Mouse (Mus musculus) forebrain, embryonic 10.5 days (tissue): ENCODE data around the gene Wdr76. TPM values are rescaled to one million over a fixed set of nuclear protein-coding genes. Genes with fewer than 3 reads are reported as not detected.

Experiments
- DNase-seq: peaks from one replicate; pipeline ENCODE4 v3.0.0-alpha.2; 2017; ENCODE audit warnings: low spot score; ENCODE audit errors: extremely low spot score
- H3K27ac ChIP-seq: fragments of 300-500 bp; sonication (generic); 2 replicates; pipeline ENCODE4 v1.5.1; 2016; ENCODE audit warnings: mild to moderate bottlenecking
- H3K27me3 ChIP-seq: fragments of 300-500 bp; sonication (generic); 2 replicates; pipeline ENCODE4 v1.6.1; 2016; ENCODE audit warnings: mild to moderate bottlenecking; ENCODE audit not compliant: poor library complexity, severe bottlenecking
- H3K36me3 ChIP-seq: fragments of 300-500 bp; sonication (generic); replicated peaks from 2 replicates; pipeline ENCODE4 v1.6.1; 2016; ENCODE audit warnings: mild to moderate bottlenecking, moderate library complexity
- H3K4me1 ChIP-seq: fragments of 300-500 bp; sonication (generic); 2 replicates; pipeline ENCODE4 v1.6.1; 2016
- H3K4me3 ChIP-seq: fragments of 300-500 bp; sonication (generic); 2 replicates; pipeline ENCODE4 v1.5.1; 2016; ENCODE audit warnings: mild to moderate bottlenecking, moderate library complexity
- H3K9me3 ChIP-seq: fragments of 300-500 bp; sonication (generic); 2 replicates; pipeline ENCODE4 v1.6.1; 2016; ENCODE audit warnings: mild to moderate bottlenecking, moderate library complexity
- WGBS: fragments of 180-500 bp; shearing (Covaris S2); methylation state at CpG from one replicate; pipeline ENCODE4 v1.1.7; 2016; 5-methylcytosine and 5-hydroxymethylcytosine counted together
- polyA plus RNA-seq: library from polyadenylated mRNA; unstranded; fragments of >200 nt; fragmentation: Nextera tagmentation; extraction: Ambion mirVana; gene quantifications from 2 replicates; pipeline ENCODE4 v1.2.1, GENCODE M21; 2016

Gene Wdr76
- polyA plus RNA-seq, 1 experiment from 2014 or later, result 15.0 TPM

- no peak overlapping the region for H3K4me3 ChIP-seq
- no peaks in the 10 kb centered on the region for H3K27me3 ChIP-seq
- no peaks in the 10 kb centered on the region for H3K4me1 ChIP-seq
- no peaks in the 10 kb centered on the region for H3K9me3 ChIP-seq
- peaks cover 78% of the 10 kb centered on the region for H3K36me3 ChIP-seq
- H3K27ac ChIP-seq, result no peak overlapping the region
- WGBS, result 96% methylated on average over 6 of the region's 6 CpGs
- no peak for DNase-seq
Measured at GRCm38 (mm10) chr2:121549630-121550029, 43.1 kb downstream of the Wdr76 start.

GRCm38 (mm10) chr2:121551271-121551670 lies 44.7 kb downstream of the Wdr76 start:
- H3K4me1 ChIP-seq, result no peaks in the 10 kb centered on the region
- H3K27me3 ChIP-seq, result no peaks in the 10 kb centered on the region
- H3K36me3 ChIP-seq, result peaks cover 63% of the 10 kb centered on the region
- WGBS, result 89% methylated on average over 8 of the region's 8 CpGs
- no peaks in the 10 kb centered on the region for H3K9me3 ChIP-seq
- H3K27ac ChIP-seq, result no peak overlapping the region
- no peak for DNase-seq
- H3K4me3 ChIP-seq, result no peak overlapping the region

- peaks cover 27% of the 10 kb centered on the region for H3K36me3 ChIP-seq
- WGBS, result 86% methylated on average over 3 of the region's 3 CpGs
- no peak overlapping the region for H3K27ac ChIP-seq
- DNase-seq, result no peak
- H3K4me3 ChIP-seq, result no peak overlapping the region
- no peaks in the 10 kb centered on the region for H3K27me3 ChIP-seq
- 0 out of 2 replicates have a peak, but pooled peaks cover 3% of the 10 kb centered on the region for H3K4me1 ChIP-seq
- no peaks in the 10 kb centered on the region for H3K9me3 ChIP-seq
Measured at GRCm38 (mm10) chr2:121563117-121563516, 56.6 kb downstream of the Wdr76 start.

GRCm38 (mm10) chr2:121565911-121566310 lies 59.4 kb downstream of the Wdr76 start:
- no peak overlapping the region for H3K4me3 ChIP-seq
- DNase-seq, result no peak
- H3K36me3 ChIP-seq, result peaks cover 29% of the 10 kb centered on the region
- H3K4me1 ChIP-seq, result 0 out of 2 replicates have a peak, but pooled peaks cover 3% of the 10 kb centered on the region
- WGBS, result 71% methylated on average over 5 of the region's 5 CpGs
- H3K9me3 ChIP-seq, result no peaks in the 10 kb centered on the region
- no peak overlapping the region for H3K27ac ChIP-seq
- H3K27me3 ChIP-seq, result no peaks in the 10 kb centered on the region

GRCm38 (mm10) chr2:121570049-121570448 lies 63.5 kb downstream of the Wdr76 start:
- Histone ChIP-seq H3K4me3 (no peak overlapping the region), H3K27ac (no peak overlapping the region), H3K4me1 (peaks cover 16% of the 10 kb centered on the region), H3K9me3 (no peaks in the 10 kb centered on the region), H3K27me3 (no peaks in the 10 kb centered on the region), H3K36me3 (peaks cover 11% of the 10 kb centered on the region)
- no peak for DNase-seq
- 89% methylated on average over 3 of the region's 3 CpGs for WGBS

- H3K9me3 ChIP-seq, result no peaks in the 10 kb centered on the region
- H3K27me3 ChIP-seq, result no peaks in the 10 kb centered on the region
- no peak for DNase-seq
- H3K27ac ChIP-seq, result no peak overlapping the region
- peaks cover 11% of the 10 kb centered on the region for H3K36me3 ChIP-seq
- no peak overlapping the region for H3K4me3 ChIP-seq
- 82% methylated on average over 8 of the region's 8 CpGs for WGBS
- peaks cover 18% of the 10 kb centered on the region for H3K4me1 ChIP-seq
Measured at GRCm38 (mm10) chr2:121570999-121571655, 64.6 kb downstream of the Wdr76 start.

GRCm38 (mm10) chr2:121571780-121572179 lies 65.3 kb downstream of the Wdr76 start:
- WGBS, result 27% methylated on average over 7 of the region's 7 CpGs
- Histone ChIP-seq H3K36me3 (peaks cover 11% of the 10 kb centered on the region), H3K27ac (no peak overlapping the region), H3K9me3 (no peaks in the 10 kb centered on the region), H3K4me1 (peaks cover 18% of the 10 kb centered on the region), H3K4me3 (no peak overlapping the region), H3K27me3 (no peaks in the 10 kb centered on the region)
- peak; percentile 74 for DNase-seq

GRCm38 (mm10) chr2:121574066-121574630 lies 67.6 kb downstream of the Wdr76 start:
- H3K4me3 ChIP-seq, result no peak overlapping the region
- peaks cover 6% of the 10 kb centered on the region; the same call in 1 of the 2 replicates for H3K36me3 ChIP-seq
- no peaks in the 10 kb centered on the region for H3K9me3 ChIP-seq
- no peak for DNase-seq
- WGBS, result 89% methylated on average over 9 of the region's 9 CpGs
- H3K27ac ChIP-seq, result peak overlapping the region; percentile 30; the same call in 1 of the 2 replicates
- peaks cover 18% of the 10 kb centered on the region for H3K4me1 ChIP-seq
- H3K27me3 ChIP-seq, result no peaks in the 10 kb centered on the region

GRCm38 (mm10) chr2:121575741-121576201 lies 69.2 kb downstream of the Wdr76 start:
- 83% methylated on average over 8 of the region's 8 CpGs for WGBS
- H3K36me3 ChIP-seq, result peaks cover 5% of the 10 kb centered on the region; the same call in 1 of the 2 replicates
- no peak overlapping the region for H3K4me3 ChIP-seq
- no peak for DNase-seq
- no peak overlapping the region for H3K27ac ChIP-seq
- no peaks in the 10 kb centered on the region for H3K9me3 ChIP-seq
- H3K4me1 ChIP-seq, result peaks cover 18% of the 10 kb centered on the region
- H3K27me3 ChIP-seq, result no peaks in the 10 kb centered on the region

GRCm38 (mm10) chr2:121582809-121583376 lies 76.4 kb downstream of the Wdr76 start:
- Histone ChIP-seq H3K27ac (no peak overlapping the region), H3K4me3 (no peak overlapping the region), H3K36me3 (0 out of 2 replicates have a peak, but pooled peaks cover 9% of the 10 kb centered on the region), H3K4me1 (peaks cover 5% of the 10 kb centered on the region), H3K9me3 (no peaks in the 10 kb centered on the region), H3K27me3 (no peaks in the 10 kb centered on the region)
- WGBS, result 92% methylated on average over 13 of the region's 13 CpGs
- no peak for DNase-seq

- Histone ChIP-seq H3K36me3 (0 out of 2 replicates have a peak, but pooled peaks cover 9% of the 10 kb centered on the region), H3K9me3 (no peaks in the 10 kb centered on the region), H3K4me1 (peaks cover 12% of the 10 kb centered on the region), H3K27me3 (no peaks in the 10 kb centered on the region), H3K27ac (no peak overlapping the region), H3K4me3 (no peak overlapping the region)
- no peak for DNase-seq
- WGBS, result 86% methylated on average over 13 of the region's 13 CpGs
Measured at GRCm38 (mm10) chr2:121583468-121584116, 77.1 kb downstream of the Wdr76 start.

- no peak overlapping the region for H3K27ac ChIP-seq
- H3K9me3 ChIP-seq, result no peaks in the 10 kb centered on the region
- H3K36me3 ChIP-seq, result 0 out of 2 replicates have a peak, but pooled peaks cover 9% of the 10 kb centered on the region
- no peak for DNase-seq
- no peak overlapping the region for H3K4me3 ChIP-seq
- no peaks in the 10 kb centered on the region for H3K27me3 ChIP-seq
- peaks cover 22% of the 10 kb centered on the region for H3K4me1 ChIP-seq
- WGBS, result 80% methylated on average over 5 of the region's 5 CpGs
Measured at GRCm38 (mm10) chr2:121584705-121585104, 78.2 kb downstream of the Wdr76 start.
